Mouse (Mus musculus): ENCODE data around the gene Krba1. TPM values are rescaled to one million over a fixed set of nuclear protein-coding genes. Genes with fewer than 3 reads are reported as not detected.

Krba1 gene
- 18.0 and 22.9 TPM in 2 replicates for polyA plus RNA-seq (2014; fragmentation: Nextera tagmentation; extraction: Ambion mirVana)

DNA sequence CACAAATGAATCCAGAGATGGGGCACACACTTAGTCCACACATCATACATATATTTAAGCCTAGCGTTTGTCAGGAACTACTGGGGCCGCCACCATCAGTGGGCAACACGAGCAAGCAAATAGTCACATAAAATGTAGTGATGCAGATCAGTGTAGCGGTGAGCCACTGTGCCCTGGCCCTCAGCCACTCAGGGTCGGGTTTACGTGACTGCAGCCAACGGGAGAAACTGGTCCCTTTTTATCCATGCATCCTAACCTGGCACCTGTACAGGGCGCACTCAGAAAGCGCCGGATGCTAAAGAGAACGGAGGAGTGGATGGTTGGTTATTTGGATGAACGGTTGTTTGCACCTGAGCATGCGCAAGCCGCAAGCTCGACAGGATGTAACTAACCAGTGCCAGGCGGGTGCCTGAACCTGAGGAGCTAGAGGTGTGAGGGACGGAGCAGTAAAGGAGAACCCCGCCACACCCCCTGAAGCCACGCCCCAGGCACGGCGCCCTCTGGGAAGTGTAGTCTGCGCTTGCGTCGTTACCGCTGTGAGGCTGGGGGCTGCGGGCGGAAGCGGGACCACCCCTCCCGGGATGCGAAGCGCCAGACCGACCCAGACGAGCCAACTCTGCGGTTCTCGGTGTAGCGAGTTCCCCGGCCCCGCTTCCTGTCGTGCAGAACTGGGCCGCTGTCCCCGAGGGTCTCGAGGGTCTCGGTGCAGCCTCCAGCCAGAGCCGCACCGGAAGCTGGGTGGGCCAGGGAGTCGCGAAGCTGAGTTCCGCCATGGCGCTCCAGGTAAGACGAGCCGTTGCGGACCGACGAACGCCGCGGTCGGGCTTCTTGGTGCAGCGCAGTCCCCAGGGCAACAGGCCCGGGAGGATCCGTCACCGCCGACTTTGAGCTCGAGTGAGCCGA lies at the start of gene Krba1:
Gene Krba1, plus strand, starts transcription at position 482 of the 903 bp plus-strand sequence.
- ATAC-seq (ENCODE audit: insufficient read depth, low FRiP score, low TSS enrichment) = peak; percentile 94
- Histone ChIP-seq H3K27me3 (ENCODE audit: control insufficient read depth, insufficient read depth, low read length) (no peaks in the 10 kb centered on the region), H3K9ac (ENCODE audit: low read length) (peak within 1 kb of the TSS; percentile 82), H3K9me3 (ENCODE audit: control insufficient read depth, low read length) (no peaks in the 10 kb centered on the region), H3K27ac (ENCODE audit: low read depth, low read length) (peak within 1 kb of the TSS; percentile 36; the same call in 1 of the 2 replicates), H3K4me2 (ENCODE audit: low read depth) (peak within 1 kb of the TSS; percentile 70), H3K36me3 (ENCODE audit: control insufficient read depth, insufficient read depth, low read length) (no peaks in the 10 kb centered on the region), H3K4me1 (ENCODE audit: control insufficient read depth, insufficient read depth, low read length) (peaks cover 8% of the 10 kb centered on the region), H3K4me3 (ENCODE audit: low read depth, low read length) (peak within 1 kb of the TSS; percentile 67)
- 1% methylated on average over 61 of the region's 65 CpGs for WGBS
- peak; percentile 89 for DNase-seq (ENCODE audit: low spot score)

DNA sequence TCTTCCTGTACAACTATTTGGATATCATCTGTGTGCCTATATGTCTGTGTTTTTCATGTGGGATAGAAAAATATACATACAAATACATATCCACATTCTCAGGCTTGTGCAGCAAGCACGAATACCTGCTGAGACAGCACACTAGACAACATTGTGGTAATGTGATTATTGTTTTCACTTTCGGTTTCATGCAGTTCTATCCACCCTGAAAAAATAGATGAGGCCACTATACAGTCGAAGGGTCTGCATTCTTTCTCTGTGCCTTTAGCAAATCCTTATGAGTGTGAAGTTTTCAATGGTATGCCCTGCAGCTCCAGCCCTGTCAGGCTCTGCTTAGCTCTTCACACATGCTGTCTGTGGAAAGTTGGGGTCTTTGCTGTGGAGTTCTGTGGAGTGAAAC lies 36.5 kb upstream of the Krba1 start:
- no peaks in the 10 kb centered on the region for H3K9me3 ChIP-seq (ENCODE audit: control insufficient read depth, low read length)
- H3K27ac ChIP-seq (ENCODE audit: low read depth, low read length) = no peak overlapping the region
- H3K4me3 ChIP-seq (ENCODE audit: low read depth, low read length) = no peak overlapping the region
- H3K27me3 ChIP-seq (ENCODE audit: control insufficient read depth, insufficient read depth, low read length) = no peaks in the 10 kb centered on the region
- H3K9ac ChIP-seq (ENCODE audit: low read length) = no peak overlapping the region
- no peak overlapping the region for H3K4me2 ChIP-seq (ENCODE audit: low read depth)
- WGBS = 73% methylated on average over 3 of the region's 3 CpGs
- ATAC-seq (ENCODE audit: insufficient read depth, low FRiP score, low TSS enrichment) = no peak
- H3K4me1 ChIP-seq (ENCODE audit: control insufficient read depth, insufficient read depth, low read length) = no peaks in the 10 kb centered on the region
- H3K36me3 ChIP-seq (ENCODE audit: control insufficient read depth, insufficient read depth, low read length) = no peaks in the 10 kb centered on the region
- DNase-seq (ENCODE audit: low spot score) = no peak

DNA sequence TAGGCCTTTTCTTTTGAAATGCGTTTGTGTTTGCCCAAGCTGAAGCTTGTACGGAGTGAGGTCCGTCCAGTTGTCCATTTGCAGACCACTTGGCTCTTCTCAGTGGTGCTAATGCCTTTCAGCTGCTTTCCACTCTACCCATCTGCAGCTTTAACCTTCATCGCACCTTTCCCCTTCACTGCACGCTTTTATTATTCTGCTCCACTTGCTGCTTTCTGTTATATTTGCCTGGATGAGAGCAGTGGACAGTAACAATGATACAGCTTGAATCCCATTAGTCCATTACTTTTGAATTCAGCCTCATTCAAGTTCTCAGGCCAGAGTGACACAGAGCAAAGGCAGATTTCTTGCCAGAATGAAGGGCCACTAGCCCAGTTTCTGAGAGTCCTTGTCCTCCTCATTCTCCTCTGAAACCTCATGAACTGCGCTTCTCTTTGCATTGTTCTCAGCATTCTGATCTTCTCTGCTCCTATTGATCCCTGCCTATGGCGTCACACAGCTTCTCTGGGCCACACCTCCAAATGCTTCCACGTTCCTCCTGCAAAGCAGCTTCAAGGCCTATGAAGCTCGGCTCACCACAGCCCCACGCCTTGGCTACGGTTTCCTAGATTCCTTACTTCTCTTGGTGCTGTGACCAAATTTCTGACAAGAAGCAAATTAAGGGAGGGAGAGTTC lies 28.9 kb upstream of the Krba1 start:
- H3K9me3 ChIP-seq (ENCODE audit: control insufficient read depth, low read length) = no peaks in the 10 kb centered on the region
- no peak for ATAC-seq (ENCODE audit: insufficient read depth, low FRiP score, low TSS enrichment)
- 48% methylated on average over 11 of the region's 11 CpGs for WGBS
- no peak overlapping the region for H3K27ac ChIP-seq (ENCODE audit: low read depth, low read length)
- DNase-seq (ENCODE audit: low spot score) = peak; percentile 12
- H3K9ac ChIP-seq (ENCODE audit: low read length) = no peak overlapping the region
- no peak overlapping the region for H3K4me2 ChIP-seq (ENCODE audit: low read depth)
- H3K36me3 ChIP-seq (ENCODE audit: control insufficient read depth, insufficient read depth, low read length) = no peaks in the 10 kb centered on the region
- no peaks in the 10 kb centered on the region for H3K27me3 ChIP-seq (ENCODE audit: control insufficient read depth, insufficient read depth, low read length)
- no peaks in the 10 kb centered on the region; the same call in 1 of the 2 replicates for H3K4me1 ChIP-seq (ENCODE audit: control insufficient read depth, insufficient read depth, low read length)
- H3K4me3 ChIP-seq (ENCODE audit: low read depth, low read length) = no peak overlapping the region

DNA sequence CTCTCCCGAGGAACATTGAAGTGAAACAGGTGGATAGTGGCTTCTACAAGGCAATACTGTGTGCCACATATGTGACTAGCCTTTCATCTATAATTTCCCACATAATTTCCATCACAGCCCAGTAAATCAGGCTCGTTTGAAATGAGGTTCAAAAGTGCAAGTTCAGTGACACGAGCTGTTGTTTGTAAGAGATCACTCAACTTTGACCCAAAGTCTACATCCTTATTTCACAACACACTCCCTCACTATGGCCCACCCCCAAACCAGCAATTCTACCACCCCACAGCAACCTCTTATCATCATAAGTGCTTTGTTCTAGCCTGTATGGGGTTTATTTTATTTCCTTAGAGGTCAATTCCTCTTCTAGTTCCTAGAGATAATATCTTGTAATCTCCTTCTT lies 7.2 kb upstream of the Krba1 start:
- Histone ChIP-seq H3K9ac (ENCODE audit: low read length) (no peak overlapping the region), H3K4me3 (ENCODE audit: low read depth, low read length) (no peak overlapping the region), H3K9me3 (ENCODE audit: control insufficient read depth, low read length) (no peaks in the 10 kb centered on the region), H3K36me3 (ENCODE audit: control insufficient read depth, insufficient read depth, low read length) (no peaks in the 10 kb centered on the region), H3K4me2 (ENCODE audit: low read depth) (no peak overlapping the region), H3K27ac (ENCODE audit: low read depth, low read length) (no peak overlapping the region), H3K27me3 (ENCODE audit: control insufficient read depth, insufficient read depth, low read length) (no peaks in the 10 kb centered on the region), H3K4me1 (ENCODE audit: control insufficient read depth, insufficient read depth, low read length) (no peaks in the 10 kb centered on the region)
- no peak for DNase-seq (ENCODE audit: low spot score)
- 74% methylated on average over 3 of the region's 3 CpGs for WGBS
- no peak for ATAC-seq (ENCODE audit: insufficient read depth, low FRiP score, low TSS enrichment)

DNA sequence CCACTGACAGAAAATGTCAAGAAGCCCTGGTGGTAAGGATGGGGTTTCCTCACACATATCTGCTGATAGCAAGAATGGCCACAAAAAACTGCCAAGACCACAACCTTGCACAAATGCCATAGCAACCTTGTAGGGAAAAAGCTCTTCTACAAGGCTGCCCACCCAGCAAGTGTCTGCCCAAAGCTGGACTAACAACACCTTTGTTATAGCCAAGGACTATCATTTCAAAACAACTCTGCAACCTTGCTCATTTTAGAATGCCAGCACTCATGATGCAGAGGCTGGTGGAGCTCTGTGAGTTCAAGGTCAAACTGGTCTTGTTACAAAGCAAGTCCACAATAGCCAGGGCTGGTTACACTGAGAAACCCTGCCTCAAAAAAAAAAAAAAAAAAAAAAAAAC lies 1.6 kb upstream of the Krba1 start:
- H3K4me1 ChIP-seq (ENCODE audit: control insufficient read depth, insufficient read depth, low read length) = peaks cover 8% of the 10 kb centered on the region
- DNase-seq (ENCODE audit: low spot score) = no peak
- H3K4me3 ChIP-seq (ENCODE audit: low read depth, low read length) = no peak overlapping the region
- no peaks in the 10 kb centered on the region for H3K27me3 ChIP-seq (ENCODE audit: control insufficient read depth, insufficient read depth, low read length)
- no peaks in the 10 kb centered on the region for H3K36me3 ChIP-seq (ENCODE audit: control insufficient read depth, insufficient read depth, low read length)
- no peaks in the 10 kb centered on the region for H3K9me3 ChIP-seq (ENCODE audit: control insufficient read depth, low read length)
- H3K4me2 ChIP-seq (ENCODE audit: low read depth) = no peak overlapping the region
- H3K27ac ChIP-seq (ENCODE audit: low read depth, low read length) = no peak overlapping the region
- ATAC-seq (ENCODE audit: insufficient read depth, low FRiP score, low TSS enrichment) = no peak
- H3K9ac ChIP-seq (ENCODE audit: low read length) = no peak overlapping the region

- Histone ChIP-seq H3K27ac (ENCODE audit: low read depth, low read length) (peak overlapping the region; percentile 36; the same call in 1 of the 2 replicates), H3K4me3 (ENCODE audit: low read depth, low read length) (peak overlapping the region; percentile 67), H3K36me3 (ENCODE audit: control insufficient read depth, insufficient read depth, low read length) (no peaks in the 10 kb centered on the region), H3K9ac (ENCODE audit: low read length) (peak overlapping the region; percentile 82), H3K4me2 (ENCODE audit: low read depth) (peak overlapping the region; percentile 70), H3K9me3 (ENCODE audit: control insufficient read depth, low read length) (no peaks in the 10 kb centered on the region), H3K4me1 (ENCODE audit: control insufficient read depth, insufficient read depth, low read length) (peaks cover 8% of the 10 kb centered on the region), H3K27me3 (ENCODE audit: control insufficient read depth, insufficient read depth, low read length) (no peaks in the 10 kb centered on the region)
- no peak for ATAC-seq (ENCODE audit: insufficient read depth, low FRiP score, low TSS enrichment)
- DNase-seq (ENCODE audit: low spot score) = no peak
- WGBS = 35% methylated on average over 15 of the region's 15 CpGs
Measured at GRCm38 (mm10) chr6:48396008-48396595, 716 bp downstream of the Krba1 start.

DNA sequence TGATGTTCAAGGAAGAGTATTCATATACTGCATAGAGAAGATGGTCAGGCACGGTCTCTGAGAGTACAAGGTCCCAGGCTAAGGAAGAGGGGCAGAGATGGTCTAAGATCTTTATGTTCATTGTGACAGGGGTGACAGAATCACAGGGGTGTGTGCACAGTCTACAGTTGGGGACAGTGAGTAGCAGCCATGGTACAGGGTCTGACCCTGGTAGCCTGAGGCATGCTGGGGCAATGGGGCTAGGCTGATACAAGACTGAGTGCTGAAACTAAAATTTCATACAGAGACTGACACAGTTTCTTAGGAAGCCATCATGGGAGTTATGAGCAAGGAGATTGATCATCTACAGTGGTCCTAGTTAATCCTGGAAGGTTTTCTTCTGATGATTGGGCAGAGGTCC lies 1.3 kb downstream of the Krba1 start:
- DNase-seq (ENCODE audit: low spot score) (no peak), ATAC-seq (ENCODE audit: insufficient read depth, low FRiP score, low TSS enrichment) (no peak)
- Histone ChIP-seq H3K4me1 (ENCODE audit: control insufficient read depth, insufficient read depth, low read length) (peaks cover 8% of the 10 kb centered on the region), H3K27ac (ENCODE audit: low read depth, low read length) (no peak overlapping the region), H3K4me3 (ENCODE audit: low read depth, low read length) (peak overlapping the region; percentile 67), H3K9ac (ENCODE audit: low read length) (no peak overlapping the region; the same call in 1 of the 2 replicates), H3K27me3 (ENCODE audit: control insufficient read depth, insufficient read depth, low read length) (no peaks in the 10 kb centered on the region), H3K36me3 (ENCODE audit: control insufficient read depth, insufficient read depth, low read length) (no peaks in the 10 kb centered on the region), H3K4me2 (ENCODE audit: low read depth) (no peak overlapping the region; the same call in 1 of the 2 replicates), H3K9me3 (ENCODE audit: control insufficient read depth, low read length) (no peaks in the 10 kb centered on the region)
- 90% methylated on average over 1 of the region's 1 CpGs for WGBS

DNA sequence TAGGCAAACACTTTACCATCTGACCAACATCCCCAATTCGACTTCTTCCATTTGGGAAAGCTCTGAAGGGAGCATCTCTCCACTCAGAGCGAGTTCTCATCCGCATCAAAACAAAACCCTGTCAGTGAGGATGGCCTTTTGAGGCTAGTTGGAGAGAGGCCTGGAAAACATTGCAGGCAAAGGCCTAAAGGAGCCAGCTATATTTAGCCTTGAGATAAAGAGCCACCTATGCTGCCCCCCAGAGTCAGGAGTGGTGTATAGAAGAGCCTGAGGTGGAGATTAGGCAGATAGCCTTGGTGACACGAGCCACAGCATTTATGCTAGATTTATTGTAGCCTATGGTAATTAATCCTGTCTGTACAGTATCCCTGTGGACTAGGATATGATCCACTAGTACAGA lies 1.9 kb downstream of the Krba1 start:
- Histone ChIP-seq H3K27me3 (ENCODE audit: control insufficient read depth, insufficient read depth, low read length) (no peaks in the 10 kb centered on the region), H3K9ac (ENCODE audit: low read length) (no peak overlapping the region), H3K9me3 (ENCODE audit: control insufficient read depth, low read length) (no peaks in the 10 kb centered on the region), H3K36me3 (ENCODE audit: control insufficient read depth, insufficient read depth, low read length) (no peaks in the 10 kb centered on the region), H3K4me2 (ENCODE audit: low read depth) (no peak overlapping the region), H3K4me3 (ENCODE audit: low read depth, low read length) (no peak overlapping the region), H3K27ac (ENCODE audit: low read depth, low read length) (no peak overlapping the region), H3K4me1 (ENCODE audit: control insufficient read depth, insufficient read depth, low read length) (peaks cover 8% of the 10 kb centered on the region)
- 66% methylated on average over 4 of the region's 4 CpGs for WGBS
- DNase-seq (ENCODE audit: low spot score) (peak; percentile 25), ATAC-seq (ENCODE audit: insufficient read depth, low FRiP score, low TSS enrichment) (no peak)
